Mouse (Mus musculus): ENCODE results near the gene Ptgfrn. TPM values are rescaled to one million over a fixed set of nuclear protein-coding genes. Genes with fewer than 3 reads are reported as not detected.
A peak's percentile ranks its signal among the peaks of the same experiment; 100 is the strongest.

The Ptgfrn gene
- polyA plus RNA-seq, 1 experiment from 2014 or later = 4.0 TPM

DNA sequence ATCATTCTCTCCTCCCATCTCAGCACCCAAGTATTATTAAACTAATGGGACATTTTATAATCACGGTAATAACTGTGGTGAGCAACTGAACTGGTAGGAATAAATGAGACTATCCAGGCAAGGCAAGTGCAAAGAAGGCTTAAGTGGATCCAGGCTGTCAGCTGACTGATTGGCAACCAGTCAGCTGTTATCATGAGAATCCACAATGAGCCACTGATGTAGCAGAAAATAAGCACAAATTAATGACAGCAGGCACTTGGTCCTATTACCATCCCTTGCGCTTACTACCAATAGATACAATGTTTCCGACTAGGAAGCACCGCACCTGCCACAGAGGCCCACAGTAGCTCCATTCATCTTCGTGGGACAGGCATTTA lies 2.4 kb upstream of the Ptgfrn start:
- Histone ChIP-seq H3K36me3 (ENCODE audit: poor library complexity, severe bottlenecking) (no peaks in the 10 kb centered on the region), H3K9ac (no peak overlapping the region), H3K27me3 (no peaks in the 10 kb centered on the region), H3K4me2 (no peak overlapping the region), H3K9me3 (replicated peaks) (no peaks in the 10 kb centered on the region), H3K4me1 (peaks cover 57% of the 10 kb centered on the region), H3K4me3 (no peak overlapping the region), H3K27ac (no peak overlapping the region)
- ATAC-seq = no peak
- WGBS = 59% methylated on average over 5 of the region's 5 CpGs

DNA sequence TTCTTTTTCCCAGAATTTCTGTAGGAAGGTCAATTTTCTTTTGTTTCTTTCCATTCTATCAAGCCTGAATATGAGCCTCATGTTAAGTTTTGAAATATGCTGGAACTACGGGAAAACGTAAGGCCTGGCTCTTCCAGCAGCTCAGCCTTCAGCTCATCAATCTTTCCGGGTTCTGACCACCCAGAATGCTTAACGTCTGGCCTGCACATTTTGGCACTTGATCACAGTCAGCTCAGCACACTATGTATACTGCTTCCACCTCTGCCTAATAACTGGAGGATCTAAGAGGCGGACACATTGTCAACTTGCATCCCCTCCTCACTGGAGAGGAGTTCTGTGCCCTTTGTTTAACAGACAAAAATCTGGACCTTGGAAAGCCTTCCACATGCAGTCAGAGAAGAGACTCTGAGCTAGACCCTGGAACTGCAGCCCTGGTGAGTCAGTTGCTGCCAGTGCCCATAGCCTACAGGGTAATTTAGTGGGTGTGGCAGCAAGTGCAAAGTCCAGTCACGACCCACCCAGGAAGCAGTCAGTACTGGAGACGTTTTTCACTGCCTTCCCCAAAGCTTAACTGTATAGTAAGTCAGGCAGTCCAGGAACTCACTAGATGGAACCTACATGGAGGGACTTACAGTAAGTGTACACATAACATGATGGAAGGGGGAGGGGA lies 1.9 kb upstream of the Ptgfrn start:
- WGBS = 42% methylated on average over 7 of the region's 7 CpGs
- no peaks in the 10 kb centered on the region for H3K9me3 ChIP-seq (replicated peaks)
- H3K27ac ChIP-seq = no peak overlapping the region; the same call in 1 of the 2 replicates
- H3K27me3 ChIP-seq = no peaks in the 10 kb centered on the region
- peaks cover 59% of the 10 kb centered on the region for H3K4me1 ChIP-seq
- no peaks in the 10 kb centered on the region for H3K36me3 ChIP-seq (ENCODE audit: poor library complexity, severe bottlenecking)
- no peak overlapping the region for H3K9ac ChIP-seq
- H3K4me2 ChIP-seq = no peak overlapping the region
- no peak for ATAC-seq
- H3K4me3 ChIP-seq = no peak overlapping the region

DNA sequence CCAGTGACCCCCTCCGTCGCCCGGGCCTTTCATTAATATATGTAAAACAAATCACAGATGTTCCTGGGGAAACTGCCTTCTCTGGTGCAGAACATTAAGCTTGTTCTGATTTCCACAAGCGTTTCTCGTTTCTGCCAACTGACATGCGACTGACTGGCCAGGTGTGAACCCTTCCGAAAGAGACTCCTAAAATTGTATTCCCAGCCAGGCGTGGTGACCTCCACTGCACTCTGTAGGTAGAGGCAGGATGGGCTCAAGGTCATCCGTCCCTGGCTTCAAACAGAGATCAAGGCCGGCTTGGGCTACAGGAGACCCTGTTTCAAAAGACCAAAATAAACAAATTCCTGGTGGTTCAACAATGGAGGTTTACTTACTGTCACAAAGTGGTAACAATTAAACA lies 1.2 kb upstream of the Ptgfrn start:
- no peaks in the 10 kb centered on the region for H3K36me3 ChIP-seq (ENCODE audit: poor library complexity, severe bottlenecking)
- WGBS = 35% methylated on average over 10 of the region's 10 CpGs
- H3K4me1 ChIP-seq = peaks cover 59% of the 10 kb centered on the region
- H3K9me3 ChIP-seq (replicated peaks) = no peaks in the 10 kb centered on the region
- H3K9ac ChIP-seq = no peak overlapping the region
- H3K4me3 ChIP-seq = no peak overlapping the region
- ATAC-seq = no peak
- H3K27ac ChIP-seq = no peak overlapping the region
- H3K27me3 ChIP-seq = no peaks in the 10 kb centered on the region
- no peak overlapping the region for H3K4me2 ChIP-seq

GRCm38 (mm10) chr3:101110838-101111103 lies 693 bp upstream of the Ptgfrn start:
- H3K9ac ChIP-seq = peak overlapping the region; percentile 96; the same call in 1 of the 2 replicates
- ATAC-seq = no peak
- peak overlapping the region; percentile 85 for H3K4me3 ChIP-seq
- H3K27me3 ChIP-seq = no peaks in the 10 kb centered on the region
- peak overlapping the region; percentile 86 for H3K27ac ChIP-seq
- H3K36me3 ChIP-seq (ENCODE audit: poor library complexity, severe bottlenecking) = no peaks in the 10 kb centered on the region
- H3K9me3 ChIP-seq (replicated peaks) = no peaks in the 10 kb centered on the region
- peak overlapping the region; percentile 96 for H3K4me2 ChIP-seq
- H3K4me1 ChIP-seq = peaks cover 63% of the 10 kb centered on the region

DNA sequence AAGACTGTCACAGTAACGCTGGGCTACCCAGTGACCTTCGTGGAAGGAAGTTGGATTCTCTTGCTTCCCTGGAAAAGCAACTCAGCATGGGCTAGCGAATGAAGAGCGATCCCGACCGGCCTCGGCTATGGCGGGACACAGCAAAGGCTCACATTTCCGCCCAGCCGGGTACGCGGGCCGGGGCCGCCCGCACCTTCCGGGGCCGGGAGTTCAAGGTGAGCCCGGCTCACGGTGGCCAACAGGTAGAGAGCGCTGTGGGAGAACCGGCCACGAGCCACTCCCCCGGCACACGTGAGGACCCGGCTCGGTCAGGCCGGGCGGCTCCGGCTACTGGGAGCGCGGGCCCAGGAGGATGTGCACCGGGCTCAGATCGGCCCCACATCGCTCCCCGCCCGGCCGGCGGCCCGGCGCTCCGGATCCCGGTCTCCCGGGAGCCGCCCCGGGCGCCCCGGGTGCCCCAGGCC lies 488 bp downstream of the Ptgfrn start:
- peak; percentile 50 for ATAC-seq
- peak overlapping the region; percentile 86 for H3K27ac ChIP-seq
- H3K4me2 ChIP-seq = peak overlapping the region; percentile 96
- H3K27me3 ChIP-seq = no peaks in the 10 kb centered on the region
- no peaks in the 10 kb centered on the region for H3K9me3 ChIP-seq (replicated peaks)
- H3K4me1 ChIP-seq = peaks cover 75% of the 10 kb centered on the region
- H3K9ac ChIP-seq = peak overlapping the region; percentile 96
- WGBS = under 1% methylated on average over 33 of the region's 47 CpGs
- H3K36me3 ChIP-seq (ENCODE audit: poor library complexity, severe bottlenecking) = no peaks in the 10 kb centered on the region
- H3K4me3 ChIP-seq = peak overlapping the region; percentile 85

GRCm38 (mm10) chr3:101108848-101109247 lies 1.2 kb downstream of the Ptgfrn start:
- H3K36me3 ChIP-seq (ENCODE audit: poor library complexity, severe bottlenecking) = no peaks in the 10 kb centered on the region
- peak overlapping the region; percentile 85 for H3K4me3 ChIP-seq
- peak overlapping the region; percentile 86; the same call in 1 of the 2 replicates for H3K27ac ChIP-seq
- H3K9ac ChIP-seq = peak overlapping the region; percentile 96
- H3K4me2 ChIP-seq = peak overlapping the region; percentile 96
- no peak for ATAC-seq
- no peaks in the 10 kb centered on the region for H3K9me3 ChIP-seq (replicated peaks)
- 15% methylated on average over 5 of the region's 5 CpGs for WGBS
- no peaks in the 10 kb centered on the region for H3K27me3 ChIP-seq
- H3K4me1 ChIP-seq = peaks cover 82% of the 10 kb centered on the region

DNA sequence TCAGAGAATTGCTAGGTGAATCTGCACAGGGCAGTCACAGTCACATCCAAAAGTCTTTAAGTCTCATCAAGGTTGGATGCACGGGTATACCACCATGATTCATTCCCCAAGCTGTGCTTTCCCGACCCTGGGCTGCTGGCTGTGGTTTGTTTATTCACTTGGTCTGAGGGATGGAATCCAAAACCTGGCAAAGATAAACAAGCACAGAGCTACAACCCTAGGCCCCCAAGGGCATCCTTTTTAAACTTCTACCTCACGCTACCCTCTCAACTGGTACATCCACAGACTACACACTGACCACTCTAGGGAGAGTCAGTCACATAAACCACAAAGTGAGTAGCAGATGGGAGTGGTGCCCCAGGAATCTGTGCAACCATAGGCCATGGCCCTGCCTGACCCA lies 1.8 kb downstream of the Ptgfrn start:
- no peaks in the 10 kb centered on the region for H3K9me3 ChIP-seq (replicated peaks)
- peak overlapping the region; percentile 85 for H3K4me3 ChIP-seq
- H3K4me1 ChIP-seq = peaks cover 88% of the 10 kb centered on the region
- H3K4me2 ChIP-seq = peak overlapping the region; percentile 96
- no peaks in the 10 kb centered on the region for H3K27me3 ChIP-seq
- no peak overlapping the region for H3K27ac ChIP-seq
- ATAC-seq = no peak
- H3K9ac ChIP-seq = peak overlapping the region; percentile 96; the same call in 1 of the 2 replicates
- no peaks in the 10 kb centered on the region for H3K36me3 ChIP-seq (ENCODE audit: poor library complexity, severe bottlenecking)
- WGBS = 60% methylated on average over 3 of the region's 3 CpGs

GRCm38 (mm10) chr3:101106326-101106725 lies 3.8 kb downstream of the Ptgfrn start:
- no peaks in the 10 kb centered on the region for H3K9me3 ChIP-seq (replicated peaks)
- H3K4me2 ChIP-seq = peak overlapping the region; percentile 35; the same call in 1 of the 2 replicates
- 83% methylated on average over 3 of the region's 3 CpGs for WGBS
- H3K27ac ChIP-seq = peak overlapping the region; percentile 70
- no peak overlapping the region for H3K9ac ChIP-seq
- no peak for ATAC-seq
- H3K4me3 ChIP-seq = no peak overlapping the region
- H3K4me1 ChIP-seq = peaks cover 86% of the 10 kb centered on the region
- no peaks in the 10 kb centered on the region for H3K27me3 ChIP-seq
- H3K36me3 ChIP-seq (ENCODE audit: poor library complexity, severe bottlenecking) = no peaks in the 10 kb centered on the region

GRCm38 (mm10) chr3:101105486-101105885 lies 4.6 kb downstream of the Ptgfrn start:
- Histone ChIP-seq H3K27me3 (no peaks in the 10 kb centered on the region), H3K4me1 (peaks cover 83% of the 10 kb centered on the region), H3K27ac (peak overlapping the region; percentile 70), H3K36me3 (ENCODE audit: poor library complexity, severe bottlenecking) (no peaks in the 10 kb centered on the region), H3K9me3 (replicated peaks) (no peaks in the 10 kb centered on the region), H3K4me3 (no peak overlapping the region), H3K4me2 (peak overlapping the region; percentile 35), H3K9ac (no peak overlapping the region)
- ATAC-seq = no peak
- WGBS = 31% methylated on average over 11 of the region's 11 CpGs

GRCm38 (mm10) chr3:101104883-101105282 lies 5.2 kb downstream of the Ptgfrn start:
- Histone ChIP-seq H3K4me2 (peak overlapping the region; percentile 35; the same call in 1 of the 2 replicates), H3K4me3 (no peak overlapping the region), H3K36me3 (ENCODE audit: poor library complexity, severe bottlenecking) (no peaks in the 10 kb centered on the region), H3K4me1 (peaks cover 85% of the 10 kb centered on the region), H3K27ac (peak overlapping the region; percentile 31; the same call in 1 of the 2 replicates), H3K9ac (no peak overlapping the region), H3K27me3 (no peaks in the 10 kb centered on the region), H3K9me3 (replicated peaks) (no peaks in the 10 kb centered on the region)
- ATAC-seq = no peak
- WGBS = 85% methylated on average over 9 of the region's 9 CpGs

GRCm38 (mm10) chr3:101103770-101104169 lies 6.3 kb downstream of the Ptgfrn start:
- Histone ChIP-seq H3K4me1 (peaks cover 85% of the 10 kb centered on the region), H3K9ac (no peak overlapping the region), H3K27ac (no peak overlapping the region), H3K9me3 (replicated peaks) (no peaks in the 10 kb centered on the region), H3K36me3 (ENCODE audit: poor library complexity, severe bottlenecking) (no peaks in the 10 kb centered on the region), H3K27me3 (no peaks in the 10 kb centered on the region), H3K4me3 (no peak overlapping the region), H3K4me2 (no peak overlapping the region; the same call in 1 of the 2 replicates)
- WGBS = 83% methylated on average over 9 of the region's 9 CpGs
- ATAC-seq = no peak

- Histone ChIP-seq H3K9me3 (replicated peaks) (no peaks in the 10 kb centered on the region), H3K36me3 (ENCODE audit: poor library complexity, severe bottlenecking) (no peaks in the 10 kb centered on the region), H3K9ac (no peak overlapping the region), H3K27me3 (no peaks in the 10 kb centered on the region), H3K4me3 (no peak overlapping the region), H3K4me1 (peaks cover 83% of the 10 kb centered on the region), H3K27ac (no peak overlapping the region), H3K4me2 (no peak overlapping the region)
- 69% methylated on average over 7 of the region's 7 CpGs for WGBS
- ATAC-seq = 0 out of 2 replicates have a peak, but pooled peaks have one; percentile 22
Measured at GRCm38 (mm10) chr3:101102106-101102505, 8.0 kb downstream of the Ptgfrn start.

DNA sequence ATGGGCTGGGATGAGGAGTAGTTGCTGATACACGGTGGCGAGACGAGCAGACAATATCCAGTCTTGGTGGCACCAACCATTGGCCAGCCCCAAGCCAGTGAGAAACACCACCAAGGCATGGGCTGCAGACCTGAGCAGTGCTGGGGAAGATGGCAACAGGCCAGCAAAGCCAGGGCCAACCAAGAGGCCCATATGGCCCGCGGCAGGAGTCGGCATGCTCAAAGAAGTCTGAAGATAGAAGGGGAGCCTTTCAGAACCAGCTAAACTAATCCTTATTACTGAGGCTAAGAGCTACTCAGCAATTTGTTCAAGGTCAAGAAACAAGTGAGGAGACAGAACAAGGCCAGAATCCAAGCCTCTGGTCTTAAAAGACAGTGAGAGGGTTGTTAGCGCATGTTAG lies 8.9 kb downstream of the Ptgfrn start:
- Histone ChIP-seq H3K4me2 (no peak overlapping the region), H3K9ac (no peak overlapping the region), H3K4me3 (no peak overlapping the region), H3K27ac (no peak overlapping the region), H3K9me3 (replicated peaks) (no peaks in the 10 kb centered on the region), H3K27me3 (no peaks in the 10 kb centered on the region), H3K4me1 (peaks cover 83% of the 10 kb centered on the region), H3K36me3 (ENCODE audit: poor library complexity, severe bottlenecking) (no peaks in the 10 kb centered on the region)
- no peak for ATAC-seq
- 79% methylated on average over 7 of the region's 7 CpGs for WGBS
